Mouse (Mus musculus): ENCODE results near the gene Ermp1. TPM values are rescaled to one million over a fixed set of nuclear protein-coding genes. Genes with fewer than 3 reads are reported as not detected.
"Not testable (repeated sequence)": the region's sequence is repeated elsewhere in the genome, so short reads cannot be mapped to it uniquely, and the experiment has no call there.

Gene Ermp1
- polyA plus RNA-seq, 1 experiment from 2014 or later: 25.6 TPM

DNA sequence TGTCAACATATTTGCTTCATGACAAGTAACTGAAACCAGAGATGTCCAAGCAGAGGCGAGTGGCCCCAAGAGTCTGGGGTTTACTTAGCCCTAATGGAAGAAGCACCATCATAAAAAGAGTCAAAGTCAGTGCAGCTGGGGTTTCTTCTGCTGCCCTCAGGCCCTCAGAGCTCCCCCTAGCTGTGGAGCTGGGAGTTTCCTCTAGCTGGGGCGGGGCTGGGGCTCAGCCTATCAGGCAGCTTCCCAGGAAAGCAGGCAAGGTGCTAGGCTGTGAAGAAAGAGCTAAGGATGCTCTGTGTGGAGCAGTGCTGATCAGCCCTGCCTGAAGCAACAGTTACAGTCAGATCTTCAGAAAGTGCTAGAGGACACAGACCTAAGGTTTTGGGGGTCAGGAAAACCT lies 51.2 kb downstream of the Ermp1 start:
- no peak for DNase-seq (ENCODE audit: low spot score)
- no peak for ATAC-seq (replicated peaks; ENCODE audit: low FRiP score, low read depth)

DNA sequence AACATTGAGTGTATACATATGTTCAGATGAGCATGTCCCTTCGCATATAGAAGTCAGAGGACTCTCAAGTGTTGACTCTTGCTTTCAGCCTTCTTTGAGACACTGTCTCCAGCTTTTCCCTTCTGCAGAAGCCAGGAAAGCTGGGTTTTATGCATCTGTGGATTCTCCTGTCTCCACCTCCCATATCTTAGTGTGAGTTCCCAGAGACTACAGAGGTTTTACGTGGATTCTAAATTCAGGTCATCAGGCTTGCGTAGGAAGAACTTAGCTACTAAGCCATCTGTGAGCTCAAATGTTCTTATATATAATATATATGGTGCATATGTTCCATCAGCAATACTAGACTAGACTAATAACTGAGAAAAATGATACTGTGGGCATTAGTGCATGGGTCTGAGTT lies 51.9 kb downstream of the Ermp1 start:
- no peak overlapping the region for H3K4me2 ChIP-seq (ENCODE audit: low read length)
- H3K9ac ChIP-seq (ENCODE audit: low read depth, low read length): no peak overlapping the region
- no peak for TF ChIP-seq CTCF (IDR thresholded peaks at IDR 0.05; ENCODE audit: low read depth)
- no peaks in the 10 kb centered on the region for H3K27me3 ChIP-seq (ENCODE audit: insufficient read depth, low read length)
- DNase-seq (ENCODE audit: low spot score): no peak
- no peak for ATAC-seq (replicated peaks; ENCODE audit: low FRiP score, low read depth)
- 94% methylated on average over 3 of the region's 3 CpGs for WGBS
- H3K4me1 ChIP-seq (replicated peaks; ENCODE audit: insufficient read depth, low read length): no peaks in the 10 kb centered on the region
- H3K4me3 ChIP-seq (replicated peaks; ENCODE audit: low read depth, low read length): no peak overlapping the region
- peaks cover 32% of the 10 kb centered on the region for H3K36me3 ChIP-seq (ENCODE audit: insufficient read depth, low read length)
- H3K27ac ChIP-seq: no peak overlapping the region
- H3K9me3 ChIP-seq (replicated peaks; ENCODE audit: low read length): no peaks in the 10 kb centered on the region

More for the DNA sequence above, 51.2 kb downstream of the Ermp1 start:
- Histone ChIP-seq H3K36me3 (ENCODE audit: insufficient read depth, low read length) (peaks cover 29% of the 10 kb centered on the region), H3K4me2 (ENCODE audit: low read length) (no peak overlapping the region), H3K9ac (ENCODE audit: low read depth, low read length) (no peak overlapping the region), H3K27me3 (ENCODE audit: insufficient read depth, low read length) (no peaks in the 10 kb centered on the region), H3K9me3 (replicated peaks; ENCODE audit: low read length) (no peaks in the 10 kb centered on the region), H3K4me1 (replicated peaks; ENCODE audit: insufficient read depth, low read length) (no peaks in the 10 kb centered on the region), H3K4me3 (replicated peaks; ENCODE audit: low read depth, low read length) (no peak overlapping the region), H3K27ac (no peak overlapping the region)
- peak; percentile 13; the same call in 1 of the 2 replicates for TF ChIP-seq CTCF (IDR thresholded peaks at IDR 0.05; ENCODE audit: low read depth)
- 93% methylated on average over 2 of the region's 2 CpGs for WGBS

DNA sequence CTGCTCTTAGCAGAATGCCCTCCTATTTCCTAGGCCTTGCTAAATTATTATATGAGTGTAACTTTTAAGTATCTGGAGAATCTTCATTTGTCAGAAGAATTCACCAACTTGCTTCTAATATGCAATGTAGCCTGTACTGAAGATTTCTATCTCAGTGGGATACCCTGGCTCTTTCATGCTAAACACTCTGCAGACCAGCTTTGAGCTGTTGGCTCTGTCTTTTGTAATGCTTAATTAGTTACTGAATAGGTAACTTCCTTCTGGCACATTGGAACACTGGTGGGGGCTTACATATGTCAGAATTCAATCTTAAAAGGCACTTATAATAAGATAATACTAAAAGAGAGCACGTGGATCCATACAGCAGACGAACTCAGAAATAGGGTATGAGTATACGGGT lies 54.4 kb downstream of the Ermp1 start:
- H3K4me1 ChIP-seq (replicated peaks; ENCODE audit: insufficient read depth, low read length); H3K9ac ChIP-seq (ENCODE audit: low read depth, low read length); H3K27ac ChIP-seq; DNase-seq (ENCODE audit: low spot score); ATAC-seq (replicated peaks; ENCODE audit: low FRiP score, low read depth); H3K27me3 ChIP-seq (ENCODE audit: insufficient read depth, low read length); H3K9me3 ChIP-seq (replicated peaks; ENCODE audit: low read length); H3K4me2 ChIP-seq (ENCODE audit: low read length); H3K4me3 ChIP-seq (replicated peaks; ENCODE audit: low read depth, low read length): not testable (repeated sequence)
- H3K36me3 ChIP-seq (ENCODE audit: insufficient read depth, low read length): peaks cover 25% of the 10 kb centered on the region
- 82% methylated on average over 3 of the region's 3 CpGs for WGBS

DNA sequence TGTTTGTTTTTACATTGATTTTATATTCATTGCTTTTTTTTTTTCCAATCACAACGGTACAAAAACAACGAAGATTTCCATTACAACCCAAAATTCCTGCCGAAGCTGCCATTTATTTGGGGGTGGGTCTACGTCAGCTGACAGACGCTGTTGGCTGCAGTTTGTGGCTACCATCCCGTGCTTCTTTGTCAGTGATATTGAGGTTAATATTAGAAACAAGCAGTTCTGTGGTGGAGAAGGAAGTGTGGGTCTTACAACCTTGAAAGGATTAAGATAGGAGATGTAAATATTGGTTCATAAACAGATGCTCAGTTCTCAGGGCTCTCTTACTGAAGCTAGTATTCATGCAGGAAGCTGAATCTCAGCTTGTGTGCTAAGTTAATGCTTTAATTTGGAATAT lies 64.5 kb downstream of the Ermp1 start:
- Histone ChIP-seq H3K27me3 (ENCODE audit: insufficient read depth, low read length) (no peaks in the 10 kb centered on the region), H3K27ac (no peak overlapping the region), H3K4me1 (replicated peaks; ENCODE audit: insufficient read depth, low read length) (no peaks in the 10 kb centered on the region), H3K36me3 (ENCODE audit: insufficient read depth, low read length) (peaks cover 34% of the 10 kb centered on the region), H3K9me3 (replicated peaks; ENCODE audit: low read length) (no peaks in the 10 kb centered on the region), H3K4me3 (replicated peaks; ENCODE audit: low read depth, low read length) (no peak overlapping the region), H3K9ac (ENCODE audit: low read depth, low read length) (no peak overlapping the region), H3K4me2 (ENCODE audit: low read length) (no peak overlapping the region)
- TF ChIP-seq CTCF (IDR thresholded peaks at IDR 0.05; ENCODE audit: low read depth): no peak
- WGBS: 89% methylated on average over 6 of the region's 6 CpGs
- ATAC-seq (replicated peaks; ENCODE audit: low FRiP score, low read depth): no peak
- no peak for DNase-seq (ENCODE audit: low spot score)

DNA sequence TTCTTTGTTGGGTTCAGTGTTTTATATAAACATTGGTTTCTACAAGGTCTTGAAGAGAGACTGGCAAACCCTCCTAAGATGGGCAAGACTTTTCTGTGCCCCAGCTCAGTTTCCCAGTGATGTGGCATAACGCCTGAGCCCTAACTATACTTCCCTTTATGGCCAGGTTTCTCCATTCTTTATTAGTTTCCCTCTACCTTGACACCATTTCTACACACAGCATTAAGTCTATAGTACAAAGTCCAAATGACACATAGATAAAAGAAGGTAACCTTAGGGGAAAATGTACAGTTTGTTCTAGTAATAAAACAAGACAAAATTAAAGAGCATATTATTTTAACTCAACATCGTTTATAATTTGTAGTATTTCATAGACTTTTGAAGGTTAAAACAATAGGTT lies 65.8 kb downstream of the Ermp1 start:
- H3K27me3 ChIP-seq (ENCODE audit: insufficient read depth, low read length): no peaks in the 10 kb centered on the region
- H3K9me3 ChIP-seq (replicated peaks; ENCODE audit: low read length): no peaks in the 10 kb centered on the region
- H3K4me2 ChIP-seq (ENCODE audit: low read length): no peak overlapping the region
- peaks cover 31% of the 10 kb centered on the region; the same call in 1 of the 2 replicates for H3K36me3 ChIP-seq (ENCODE audit: insufficient read depth, low read length)
- no peak overlapping the region for H3K9ac ChIP-seq (ENCODE audit: low read depth, low read length)
- ATAC-seq (replicated peaks; ENCODE audit: low FRiP score, low read depth) (no peak), DNase-seq (ENCODE audit: low spot score) (no peak)
- no peaks in the 10 kb centered on the region for H3K4me1 ChIP-seq (replicated peaks; ENCODE audit: insufficient read depth, low read length)
- TF ChIP-seq CTCF (IDR thresholded peaks at IDR 0.05; ENCODE audit: low read depth): no peak
- 86% methylated on average over 2 of the region's 2 CpGs for WGBS
- no peak overlapping the region for H3K27ac ChIP-seq
- H3K4me3 ChIP-seq (replicated peaks; ENCODE audit: low read depth, low read length): no peak overlapping the region

DNA sequence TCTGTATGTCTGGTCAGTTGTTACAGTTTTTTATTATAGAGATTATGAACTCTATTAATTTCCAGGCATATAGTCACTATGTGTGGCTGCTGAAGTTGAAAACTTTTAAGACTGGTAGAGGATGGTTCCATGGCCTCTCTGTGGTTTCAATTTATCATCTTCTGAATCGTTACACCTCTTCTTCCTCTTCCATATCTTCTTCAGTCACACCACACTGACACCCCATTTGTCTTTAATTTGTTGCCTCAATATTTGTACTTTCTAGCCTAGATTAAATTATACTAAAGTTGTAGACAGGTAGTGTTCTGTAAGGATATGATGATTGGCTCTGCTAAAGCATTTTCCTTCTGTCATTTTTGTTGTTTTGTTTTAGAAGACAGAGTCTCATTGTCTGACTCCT lies 81.7 kb downstream of the Ermp1 start:
- Histone ChIP-seq H3K9ac (ENCODE audit: low read depth, low read length) (no peak overlapping the region), H3K4me2 (ENCODE audit: low read length) (no peak overlapping the region), H3K36me3 (ENCODE audit: insufficient read depth, low read length) (peaks cover 13% of the 10 kb centered on the region), H3K4me3 (replicated peaks; ENCODE audit: low read depth, low read length) (no peak overlapping the region), H3K9me3 (replicated peaks; ENCODE audit: low read length) (no peaks in the 10 kb centered on the region), H3K27ac (no peak overlapping the region), H3K4me1 (replicated peaks; ENCODE audit: insufficient read depth, low read length) (no peaks in the 10 kb centered on the region), H3K27me3 (ENCODE audit: insufficient read depth, low read length) (no peaks in the 10 kb centered on the region)
- DNase-seq (ENCODE audit: low spot score) (no peak), ATAC-seq (replicated peaks; ENCODE audit: low FRiP score, low read depth) (no peak)
- TF ChIP-seq CTCF (IDR thresholded peaks at IDR 0.05; ENCODE audit: low read depth): no peak
- WGBS: 97% methylated on average over 1 of the region's 1 CpGs

DNA sequence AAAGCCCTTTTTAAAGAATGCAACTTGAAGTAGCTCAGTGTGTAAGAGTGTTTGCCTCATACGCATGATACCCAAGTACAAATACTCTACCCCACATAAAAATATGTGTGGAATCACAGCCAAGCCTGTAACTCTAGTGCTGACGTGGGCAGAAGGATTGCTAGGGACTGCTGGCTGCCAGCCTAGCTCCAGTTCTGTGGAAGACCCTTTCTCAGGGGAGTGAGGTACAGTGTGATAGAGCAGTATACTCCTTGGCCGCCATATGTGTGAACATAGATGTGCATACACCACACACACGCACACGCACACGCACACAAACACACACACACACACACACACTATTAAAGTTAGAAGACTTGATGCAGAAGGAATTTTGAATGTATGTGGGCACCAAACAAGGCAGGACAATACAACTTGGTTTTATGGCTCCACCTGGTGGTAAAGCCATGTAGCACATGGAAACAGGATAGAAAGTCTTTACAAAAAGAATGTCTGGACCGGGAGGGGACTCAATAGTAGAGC lies 84.9 kb downstream of the Ermp1 start:
- ATAC-seq (replicated peaks; ENCODE audit: low FRiP score, low read depth): 0 out of 2 replicates have a peak, but pooled peaks have one; percentile 40
- Histone ChIP-seq H3K27ac (no peak overlapping the region), H3K4me2 (ENCODE audit: low read length) (no peak overlapping the region), H3K4me3 (replicated peaks; ENCODE audit: low read depth, low read length) (no peak overlapping the region), H3K9me3 (replicated peaks; ENCODE audit: low read length) (no peaks in the 10 kb centered on the region), H3K9ac (ENCODE audit: low read depth, low read length) (no peak overlapping the region), H3K36me3 (ENCODE audit: insufficient read depth, low read length) (no peaks in the 10 kb centered on the region), H3K4me1 (replicated peaks; ENCODE audit: insufficient read depth, low read length) (no peaks in the 10 kb centered on the region), H3K27me3 (ENCODE audit: insufficient read depth, low read length) (no peaks in the 10 kb centered on the region)
- WGBS: 61% methylated on average over 7 of the region's 7 CpGs
- DNase-seq (ENCODE audit: low spot score): peak; percentile 79
- peak; percentile 92 for TF ChIP-seq CTCF (IDR thresholded peaks at IDR 0.05; ENCODE audit: low read depth)

All from kidney, postnatal 0 days (tissue).